Mouse (Mus musculus) forebrain, embryonic 12.5 days (tissue): ENCODE results near the gene Mrpl49. TPM values are rescaled to one million over a fixed set of nuclear protein-coding genes. Genes with fewer than 3 reads are reported as not detected.
"Not testable (repeated sequence)": the region's sequence is repeated elsewhere in the genome, so short reads cannot be mapped to it uniquely, and the experiment has no call there.

Source experiments
- ATAC-seq: fragments of 200-750 bp; cut with Nextera tagmentation; 2 replicates; pipeline ENCODE4 v1.8.0; 2017; ENCODE audit warnings: moderate TSS enrichment; ENCODE audit not compliant: low FRiP score
- H3K27ac ChIP-seq: fragments of 300-500 bp; sonication (generic); 2 replicates; pipeline ENCODE4 v1.5.1; 2016; ENCODE audit warnings: mild to moderate bottlenecking
- H3K27me3 ChIP-seq: fragments of 300-500 bp; sonication (generic); 2 replicates; pipeline ENCODE4 v1.6.1; 2016; ENCODE audit warnings: mild to moderate bottlenecking
- H3K36me3 ChIP-seq: fragments of 300-500 bp; sonication (generic); replicated peaks from 2 replicates; pipeline ENCODE4 v1.6.1; 2016; ENCODE audit warnings: mild to moderate bottlenecking
- H3K4me1 ChIP-seq: fragments of 300-500 bp; sonication (generic); 2 replicates; pipeline ENCODE4 v1.6.1; 2016
- H3K4me2 ChIP-seq: fragments of 300-500 bp; sonication (generic); 2 replicates; pipeline ENCODE4 v1.6.1; 2016; ENCODE audit warnings: mild to moderate bottlenecking, moderate library complexity
- H3K4me3 ChIP-seq: fragments of 300-500 bp; sonication (generic); replicated peaks from 2 replicates; pipeline ENCODE4 v1.5.1; 2016; ENCODE audit warnings: mild to moderate bottlenecking
- H3K9ac ChIP-seq: fragments of 300-500 bp; sonication (generic); 2 replicates; pipeline ENCODE4 v1.6.1; 2016; ENCODE audit warnings: mild to moderate bottlenecking
- H3K9me3 ChIP-seq: fragments of 300-500 bp; sonication (generic); 2 replicates; pipeline ENCODE4 v1.6.1; 2016
- WGBS: fragments of 180-500 bp; shearing (Covaris S2); methylation state at CpG from one replicate; pipeline ENCODE4 v1.1.7; 2016; 5-methylcytosine and 5-hydroxymethylcytosine counted together
- polyA plus RNA-seq: library from polyadenylated mRNA; unstranded; fragments of >200 nt; fragmentation: Nextera tagmentation; extraction: Ambion mirVana; gene quantifications from 2 replicates; pipeline ENCODE4 v1.2.1, GENCODE M21; 2016

The Mrpl49 gene
- polyA plus RNA-seq, 1 experiment from 2014 or later = 74.7 TPM

- under 1% methylated on average over 65 of the region's 65 CpGs for WGBS
- Histone ChIP-seq H3K9ac (peak within 1 kb of the TSS; percentile 90), H3K4me1 (peaks cover 26% of the 10 kb centered on the region), H3K36me3 (peaks cover 35% of the 10 kb centered on the region), H3K27ac (peak within 1 kb of the TSS; percentile 99), H3K9me3 (no peaks in the 10 kb centered on the region), H3K4me2 (peak within 1 kb of the TSS; percentile 100), H3K4me3 (peak within 1 kb of the TSS; percentile 95), H3K27me3 (no peaks in the 10 kb centered on the region)
- peak; percentile 92 for ATAC-seq
Observed at GRCm38 (mm10) chr19:6046294-6047153, 11.1 kb downstream of the Mrpl49 start, which contains the start of gene Syvn1. Gene Syvn1 (plus strand): TSS chr19:6046576.

GRCm38 (mm10) chr19:6045366-6046293 is 12.0 kb downstream of the Mrpl49 start:
- Histone ChIP-seq H3K9ac (peak overlapping the region; percentile 90), H3K36me3 (peaks cover 26% of the 10 kb centered on the region), H3K4me3 (peak overlapping the region; percentile 95), H3K27ac (peak overlapping the region; percentile 99), H3K4me2 (peak overlapping the region; percentile 100), H3K27me3 (no peaks in the 10 kb centered on the region), H3K4me1 (peaks cover 26% of the 10 kb centered on the region), H3K9me3 (no peaks in the 10 kb centered on the region)
- 23% methylated on average over 20 of the region's 20 CpGs for WGBS
- ATAC-seq = peak; percentile 59

GRCm38 (mm10) chr19:6044102-6044501 is 13.5 kb downstream of the Mrpl49 start:
- WGBS = 69% methylated on average over 4 of the region's 4 CpGs
- not testable (repeated sequence) for ATAC-seq

GRCm38 (mm10) chr19:6042293-6042692 is 15.3 kb downstream of the Mrpl49 start:
- Histone ChIP-seq H3K4me2 (no peak overlapping the region), H3K4me1 (peaks cover 11% of the 10 kb centered on the region), H3K9ac (no peak overlapping the region), H3K27ac (0 out of 2 replicates have a peak overlapping the region, but pooled peaks have one; percentile 3), H3K36me3 (no peaks in the 10 kb centered on the region), H3K4me3 (no peak overlapping the region), H3K27me3 (no peaks in the 10 kb centered on the region), H3K9me3 (no peaks in the 10 kb centered on the region)
- ATAC-seq = no peak
- 89% methylated on average over 9 of the region's 9 CpGs for WGBS

More at GRCm38 (mm10) chr19:6044102-6044501, 13.5 kb downstream of the Mrpl49 start:
- not testable (repeated sequence) for H3K9me3 ChIP-seq, H3K4me3 ChIP-seq, H3K27ac ChIP-seq, H3K4me2 ChIP-seq, H3K27me3 ChIP-seq, H3K9ac ChIP-seq
- Histone ChIP-seq H3K36me3 (peaks cover 11% of the 10 kb centered on the region), H3K4me1 (peaks cover 26% of the 10 kb centered on the region)

- ATAC-seq = no peak
- Histone ChIP-seq H3K4me2 (no peak overlapping the region), H3K9me3 (no peaks in the 10 kb centered on the region), H3K4me1 (peaks cover 1% of the 10 kb centered on the region), H3K27ac (no peak overlapping the region), H3K36me3 (no peaks in the 10 kb centered on the region), H3K27me3 (no peaks in the 10 kb centered on the region), H3K4me3 (no peak overlapping the region), H3K9ac (no peak overlapping the region)
Observed at GRCm38 (mm10) chr19:6040002-6040401, 17.6 kb downstream of the Mrpl49 start.

GRCm38 (mm10) chr19:6038326-6038725 is 19.3 kb downstream of the Mrpl49 start:
- 85% methylated on average over 7 of the region's 7 CpGs for WGBS
- no peak overlapping the region for H3K4me3 ChIP-seq
- no peak overlapping the region for H3K4me2 ChIP-seq
- no peaks in the 10 kb centered on the region for H3K9me3 ChIP-seq
- H3K27ac ChIP-seq = no peak overlapping the region
- ATAC-seq = no peak
- no peak overlapping the region for H3K9ac ChIP-seq
- no peaks in the 10 kb centered on the region for H3K36me3 ChIP-seq
- H3K4me1 ChIP-seq = no peaks in the 10 kb centered on the region
- no peaks in the 10 kb centered on the region for H3K27me3 ChIP-seq

- no peaks in the 10 kb centered on the region for H3K36me3 ChIP-seq
- no peaks in the 10 kb centered on the region for H3K4me1 ChIP-seq
- H3K9ac ChIP-seq = no peak overlapping the region; the same call in 1 of the 2 replicates
- H3K9me3 ChIP-seq = no peaks in the 10 kb centered on the region
- no peak overlapping the region for H3K27ac ChIP-seq
- no peaks in the 10 kb centered on the region for H3K27me3 ChIP-seq
- H3K4me2 ChIP-seq = no peak overlapping the region
- no peak for ATAC-seq
- no peak overlapping the region for H3K4me3 ChIP-seq
Observed at GRCm38 (mm10) chr19:6037695-6038094, 19.9 kb downstream of the Mrpl49 start.

- H3K36me3 ChIP-seq = no peaks in the 10 kb centered on the region
- no peaks in the 10 kb centered on the region for H3K4me1 ChIP-seq
- no peaks in the 10 kb centered on the region for H3K9me3 ChIP-seq
- H3K27me3 ChIP-seq = no peaks in the 10 kb centered on the region
- H3K4me3 ChIP-seq = no peak overlapping the region
- no peak overlapping the region for H3K4me2 ChIP-seq
- no peak overlapping the region for H3K9ac ChIP-seq
- ATAC-seq = no peak
- no peak overlapping the region for H3K27ac ChIP-seq
- WGBS = 84% methylated on average over 9 of the region's 9 CpGs
Observed at GRCm38 (mm10) chr19:6035966-6036585, 21.5 kb downstream of the Mrpl49 start.

- Histone ChIP-seq H3K4me3 (no peak overlapping the region), H3K9me3 (no peaks in the 10 kb centered on the region), H3K4me1 (no peaks in the 10 kb centered on the region), H3K36me3 (no peaks in the 10 kb centered on the region), H3K27ac (no peak overlapping the region), H3K9ac (no peak overlapping the region), H3K27me3 (no peaks in the 10 kb centered on the region), H3K4me2 (no peak overlapping the region)
- WGBS = 80% methylated on average over 14 of the region's 14 CpGs
- ATAC-seq = no peak
Observed at GRCm38 (mm10) chr19:6030520-6031280, 26.9 kb downstream of the Mrpl49 start.

GRCm38 (mm10) chr19:6029426-6029825 is 28.2 kb downstream of the Mrpl49 start:
- 76% methylated on average over 9 of the region's 9 CpGs for WGBS
- no peak for ATAC-seq
- no peak overlapping the region for H3K27ac ChIP-seq
- H3K9ac ChIP-seq = no peak overlapping the region
- no peak overlapping the region for H3K4me3 ChIP-seq
- H3K4me1 ChIP-seq = no peaks in the 10 kb centered on the region
- H3K36me3 ChIP-seq = no peaks in the 10 kb centered on the region
- no peak overlapping the region for H3K4me2 ChIP-seq
- H3K9me3 ChIP-seq = no peaks in the 10 kb centered on the region
- H3K27me3 ChIP-seq = no peaks in the 10 kb centered on the region

GRCm38 (mm10) chr19:6028991-6029390 is 28.6 kb downstream of the Mrpl49 start:
- Histone ChIP-seq H3K27me3 (no peaks in the 10 kb centered on the region), H3K36me3 (no peaks in the 10 kb centered on the region), H3K4me1 (no peaks in the 10 kb centered on the region), H3K9me3 (no peaks in the 10 kb centered on the region), H3K4me3 (no peak overlapping the region), H3K9ac (no peak overlapping the region), H3K27ac (no peak overlapping the region), H3K4me2 (no peak overlapping the region)
- no peak for ATAC-seq
- WGBS = 92% methylated on average over 6 of the region's 6 CpGs
